ENCODE assay signal across 10 mouse cellular contexts in the genomic region with DNA sequence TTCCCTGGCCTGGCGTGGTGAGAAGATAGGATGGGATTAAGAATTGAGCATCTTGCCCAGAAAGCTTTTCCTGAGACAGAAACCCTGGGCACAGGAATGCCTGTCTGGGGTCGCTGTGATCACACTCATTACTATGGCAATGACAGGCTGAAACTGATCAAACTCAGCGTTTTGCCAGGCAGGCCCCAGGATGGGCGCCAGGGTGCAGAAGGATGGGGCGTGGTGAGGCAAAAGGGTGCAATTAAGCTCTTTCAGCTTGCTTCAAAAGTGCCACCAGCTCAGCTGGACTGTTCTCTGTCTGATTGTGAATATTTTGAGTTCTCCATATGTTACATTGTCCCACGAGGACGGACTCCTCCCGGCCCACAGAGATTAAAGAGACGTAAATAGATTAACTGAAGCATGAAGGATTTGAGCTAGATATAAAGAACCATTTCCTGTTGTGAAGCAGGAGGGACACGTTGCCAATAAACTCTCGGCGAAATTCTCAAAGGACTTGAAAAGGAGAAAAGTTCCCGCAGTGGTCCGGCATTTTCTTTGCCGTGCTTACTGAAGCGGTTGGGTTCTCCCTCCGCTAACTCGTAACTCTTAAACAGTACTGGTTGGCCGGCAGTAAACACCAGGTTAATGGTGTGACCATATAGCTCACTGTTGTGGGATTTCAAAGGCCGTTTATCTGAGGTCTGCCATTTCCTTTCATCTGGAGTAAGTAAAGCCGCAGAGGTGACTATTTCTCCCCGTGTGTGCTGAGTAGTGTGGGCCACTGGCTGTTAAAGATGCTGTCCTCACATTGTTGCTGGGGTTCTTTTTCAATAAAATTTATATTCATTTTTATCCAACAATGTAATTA. TPM values are rescaled to one million over a fixed set of nuclear protein-coding genes. Genes with fewer than 3 reads are reported as not detected.
DNase-seq lines count a peak whose midpoint lies in the region; ATAC-seq lines count a peak whose summit lies in the region.
"Had no signal": no experiment of that assay in that cellular context is flagged by ENCODE, and none has a peak within 500 bp of the region (broad histone marks: within the 10 kb centered on the region; RNA-seq: fewer than 3 reads in every experiment).

No protein-coding gene starts in this region.

- peaks cover 38% of the 10 kb centered on the region for H3K27me3 ChIP-seq in heart, embryonic 11.5 days (ENCODE audit: control insufficient read depth, insufficient read depth, low read length)
- H3K27me3 ChIP-seq in forebrain, embryonic 16.5 days (replicated peaks; ENCODE audit: control insufficient read depth, insufficient read depth, low read length): peaks cover 4% of the 10 kb centered on the region
- peaks cover 24% of the 10 kb centered on the region; the same call in 1 of the 2 replicates for H3K27me3 ChIP-seq in midbrain, embryonic 11.5 days (ENCODE audit: control insufficient read depth, insufficient read depth, low read length)

- no peak for ATAC-seq in heart, embryonic 11.5 days (replicated peaks; ENCODE audit: insufficient number of reproducible peaks, low FRiP score, low TSS enrichment)
- peak; percentile 62 for ATAC-seq in forebrain, embryonic 16.5 days
- peak; percentile 54 for ATAC-seq in midbrain, embryonic 11.5 days (ENCODE audit: low FRiP score)

- peak overlapping the region; percentile 64 for H3K4me2 ChIP-seq in heart, embryonic 11.5 days
- peak overlapping the region; percentile 93 for H3K4me2 ChIP-seq in forebrain, embryonic 16.5 days (ENCODE audit: low read length)
- peak overlapping the region; percentile 55 for H3K4me2 ChIP-seq in midbrain, embryonic 11.5 days

- H3K27ac ChIP-seq in heart, embryonic 11.5 days (ENCODE audit: low read depth, low read length): no peak overlapping the region
- H3K27ac ChIP-seq in forebrain, embryonic 16.5 days (ENCODE audit: low read length): peak overlapping the region; percentile 99
- peak overlapping the region; percentile 41; the same call in 1 of the 2 replicates for H3K27ac ChIP-seq in midbrain, embryonic 11.5 days (ENCODE audit: low read depth, low read length)
- H3K27ac ChIP-seq: liver, embryonic 13.5 days had no signal

- no peaks in the 10 kb centered on the region for H3K36me3 ChIP-seq in heart, embryonic 11.5 days (ENCODE audit: control insufficient read depth, insufficient read depth, low read length)
- H3K36me3 ChIP-seq in forebrain, embryonic 16.5 days (ENCODE audit: control insufficient read depth, insufficient read depth): no peaks in the 10 kb centered on the region
- no peaks in the 10 kb centered on the region for H3K36me3 ChIP-seq in midbrain, embryonic 11.5 days (ENCODE audit: control insufficient read depth, insufficient read depth, low read length)
- H3K36me3 ChIP-seq: liver, embryonic 13.5 days had no signal

- no peaks in the 10 kb centered on the region for H3K9me3 ChIP-seq in heart, embryonic 11.5 days (replicated peaks; ENCODE audit: control insufficient read depth, low read length)
- H3K9me3 ChIP-seq in forebrain, embryonic 16.5 days (ENCODE audit: control insufficient read depth, low read length): no peaks in the 10 kb centered on the region
- no peaks in the 10 kb centered on the region for H3K9me3 ChIP-seq in midbrain, embryonic 11.5 days (ENCODE audit: control insufficient read depth, low read length)
- H3K9me3 ChIP-seq: liver, embryonic 13.5 days had no signal

- H3K4me3 ChIP-seq in heart, embryonic 11.5 days (ENCODE audit: low read depth, low read length): peak overlapping the region; percentile 6; the same call in 1 of the 2 replicates
- H3K4me3 ChIP-seq in forebrain, embryonic 16.5 days (replicated peaks; ENCODE audit: low read length): peak overlapping the region; percentile 29
- peak overlapping the region; percentile 21; the same call in 1 of the 2 replicates for H3K4me3 ChIP-seq in midbrain, embryonic 11.5 days (ENCODE audit: low read depth, low read length)
- H3K4me3 ChIP-seq: liver, embryonic 13.5 days had no signal

- DNase-seq in heart, adult 18-20 months: no peak
- peak; percentile 31 to 42 for DNase-seq in B cell, adult 2 months
- DNase-seq in midbrain, embryonic 11.5 days (ENCODE audit: low spot score, missing footprints): peak; percentile 96
- no peak for DNase-seq in spleen, adult 18-20 months
- no peak for DNase-seq in thymus, postnatal 14 days
- DNase-seq in spleen, postnatal 4 days (ENCODE audit: low spot score in 2 of 2): no peak

- H3K4me1 ChIP-seq in heart, embryonic 11.5 days (ENCODE audit: control insufficient read depth, insufficient read depth, low read length): 0 out of 2 replicates have a peak, but pooled peaks cover 9% of the 10 kb centered on the region
- peaks cover 44% of the 10 kb centered on the region for H3K4me1 ChIP-seq in forebrain, embryonic 16.5 days (replicated peaks; ENCODE audit: control insufficient read depth, insufficient read depth, low read length)
- peaks cover 25% of the 10 kb centered on the region for H3K4me1 ChIP-seq in midbrain, embryonic 11.5 days (ENCODE audit: control insufficient read depth, insufficient read depth, low read length)
- H3K4me1 ChIP-seq: liver, embryonic 13.5 days had no signal

- 48% methylated on average over 22 of the region's 22 CpGs for WGBS in heart, embryonic 11.5 days (ENCODE audit: insufficient replicate concordance)
- WGBS in forebrain, embryonic 16.5 days: 4% methylated on average over 22 of the region's 22 CpGs
- 11% methylated on average over 22 of the region's 22 CpGs for WGBS in midbrain, embryonic 11.5 days

- no peak overlapping the region for H3K9ac ChIP-seq in heart, embryonic 11.5 days (ENCODE audit: low read depth, low read length)
- H3K9ac ChIP-seq in forebrain, embryonic 16.5 days (replicated peaks; ENCODE audit: low read depth, low read length): peak overlapping the region; percentile 53
- H3K9ac ChIP-seq in midbrain, embryonic 11.5 days (ENCODE audit: low read length): peak overlapping the region; percentile 41; the same call in 1 of the 2 replicates
- H3K9ac ChIP-seq: liver, embryonic 13.5 days had no signal

RNA-seq across cellular contexts. Expression of gene Ky, which starts 40.1 kb away (rescaled TPM):
- 0.27 and 2.3 TPM in 2 replicates for polyA plus RNA-seq in heart, embryonic 11.5 days (2014; fragmentation: Nextera tagmentation; extraction: Ambion mirVana)
- total RNA-seq in heart, adult 18-20 months (2021): 10 to 100 TPM in 1 of 2 experiments, 1 to 10 TPM in 1; 7.3 to 12.2 TPM
- polyA plus RNA-seq in forebrain, embryonic 16.5 days (2015; fragmentation: Nextera tagmentation; extraction: Ambion mirVana): 0.16 and 0.33 TPM in 2 replicates
- 0.18 and 0.44 TPM in 2 replicates for polyA plus RNA-seq in midbrain, embryonic 11.5 days (2014; fragmentation: Nextera tagmentation; extraction: Ambion mirVana)
- polyA plus RNA-seq: C2C12 had no signal

Comparison
In these comparisons a context has a peak if more than half of its experiments do, and no peak if none do; other contexts are left out.
1. DNase-seq: peak in B cell, adult 2 months (2 of 2) and midbrain, embryonic 11.5 days (single experiment); none in heart, adult 18-20 months (0 of 2), spleen, adult 18-20 months (0 of 2), thymus, postnatal 14 days (single experiment) and spleen, postnatal 4 days (0 of 2).
2. Peak in every context shown above with its lines, with median percentiles within 50 percentile points of each other: H3K4me2 ChIP-seq and H3K4me3 ChIP-seq.